Mouse (Mus musculus) lung, postnatal 0 days (tissue): ENCODE results near the gene Ikzf4. TPM values are rescaled to one million over a fixed set of nuclear protein-coding genes. Genes with fewer than 3 reads are reported as not detected.
"Not testable (repeated sequence)": the region's sequence is repeated elsewhere in the genome, so short reads cannot be mapped to it uniquely, and the experiment has no call there.

Source experiments
- ATAC-seq: fragments of 200-750 bp; cut with Nextera tagmentation; 2 replicates; pipeline ENCODE4 v1.8.0; 2017; ENCODE audit warnings: moderate library complexity
- DNase-seq: peaks from one replicate; pipeline ENCODE4 v3.0.0-alpha.2; 2016; ENCODE audit warnings: low spot score
- H3K27ac ChIP-seq: fragments of 300-500 bp; sonication (generic); 2 replicates; pipeline ENCODE4 v1.5.1; 2014; ENCODE audit warnings: antibody characterized with exemption, mild to moderate bottlenecking, low read length, mixed read lengths
- H3K27me3 ChIP-seq: fragments of 300-500 bp; sonication (generic); replicated peaks from 2 replicates; pipeline ENCODE4 v1.6.1; 2014; ENCODE audit warnings: low read length, mixed read lengths; ENCODE audit not compliant: insufficient read depth
- H3K36me3 ChIP-seq: fragments of 300-500 bp; sonication (generic); 2 replicates; pipeline ENCODE4 v1.6.1; 2014; ENCODE audit warnings: low read length, mixed read lengths; ENCODE audit not compliant: insufficient read depth
- H3K4me1 ChIP-seq: fragments of 300-500 bp; sonication (generic); 2 replicates; pipeline ENCODE4 v1.6.1; 2014; ENCODE audit warnings: antibody characterized with exemption, low read depth, low read length, mixed read lengths; ENCODE audit not compliant: insufficient read depth
- H3K4me2 ChIP-seq: fragments of 300-500 bp; sonication (generic); replicated peaks from 2 replicates; pipeline ENCODE4 v1.6.1; 2014; ENCODE audit warnings: low read depth, mild to moderate bottlenecking, low read length, moderate library complexity, mixed read lengths
- H3K4me3 ChIP-seq: fragments of 300-500 bp; sonication (generic); 2 replicates; pipeline ENCODE4 v1.5.1; 2014; ENCODE audit warnings: low read depth, low read length
- H3K9ac ChIP-seq: fragments of 300-500 bp; sonication (generic); replicated peaks from 2 replicates; pipeline ENCODE4 v1.6.1; 2014; ENCODE audit warnings: low read depth, mild to moderate bottlenecking
- H3K9me3 ChIP-seq: fragments of 300-500 bp; sonication (generic); 2 replicates; pipeline ENCODE4 v1.6.1; 2016; ENCODE audit warnings: low read length, mixed read lengths
- CTCF ChIP-seq: IDR thresholded peaks from 2 replicates; pipeline ENCODE4 v1.5.1; 2016; ENCODE audit warnings: antibody characterized with exemption, mild to moderate bottlenecking
- EP300 ChIP-seq: IDR thresholded peaks from 2 replicates; pipeline ENCODE4 v1.6.1; 2016; ENCODE audit warnings: antibody characterized with exemption, mild to moderate bottlenecking, control low read depth
- WGBS: fragments of 180-500 bp; shearing (Covaris S2); extraction: QIAGEN DNeasy Blood & Tissue Kit; methylation state at CpG from one replicate; pipeline ENCODE4 v1.1.7; 2014; 5-methylcytosine and 5-hydroxymethylcytosine counted together
- polyA plus RNA-seq: library from polyadenylated mRNA; unstranded; fragments of >200 nt; fragmentation: Nextera tagmentation; extraction: Ambion mirVana; gene quantifications from 2 replicates; pipeline ENCODE4 v1.2.1, GENCODE M21; 2015

Gene Ikzf4
- polyA plus RNA-seq, 1 experiment from 2014 or later: 1.3 TPM

DNA sequence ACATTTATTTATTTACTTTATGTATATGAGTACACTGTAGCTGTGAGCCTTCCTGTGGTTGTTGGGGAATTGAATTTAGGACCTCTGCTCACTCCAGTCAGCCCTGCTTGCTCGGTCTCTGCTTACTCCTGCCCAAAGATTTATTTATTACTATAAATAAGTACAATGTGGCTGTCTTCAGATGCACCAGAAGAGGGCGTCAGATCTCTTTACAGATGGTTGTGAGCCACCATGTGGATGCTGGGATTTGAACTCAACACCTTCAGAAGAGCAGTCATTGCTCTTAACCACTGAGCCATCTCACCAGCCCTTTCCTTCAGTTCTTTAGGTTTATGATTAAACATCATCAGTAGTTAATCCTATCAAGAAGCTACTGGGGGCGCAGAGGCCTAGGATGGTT lies 30.9 kb downstream of the Ikzf4 start:
- Histone ChIP-seq H3K36me3 (no peaks in the 10 kb centered on the region), H3K9ac (no peak overlapping the region), H3K27me3 (no peaks in the 10 kb centered on the region), H3K27ac (no peak overlapping the region), H3K4me1 (no peaks in the 10 kb centered on the region), H3K9me3 (no peaks in the 10 kb centered on the region), H3K4me2 (no peak overlapping the region), H3K4me3 (no peak overlapping the region)
- no peak for ATAC-seq
- no peak for DNase-seq
- TF ChIP-seq CTCF (peak; percentile 41), EP300 (no peak)
- 46% methylated on average over 3 of the region's 3 CpGs for WGBS

DNA sequence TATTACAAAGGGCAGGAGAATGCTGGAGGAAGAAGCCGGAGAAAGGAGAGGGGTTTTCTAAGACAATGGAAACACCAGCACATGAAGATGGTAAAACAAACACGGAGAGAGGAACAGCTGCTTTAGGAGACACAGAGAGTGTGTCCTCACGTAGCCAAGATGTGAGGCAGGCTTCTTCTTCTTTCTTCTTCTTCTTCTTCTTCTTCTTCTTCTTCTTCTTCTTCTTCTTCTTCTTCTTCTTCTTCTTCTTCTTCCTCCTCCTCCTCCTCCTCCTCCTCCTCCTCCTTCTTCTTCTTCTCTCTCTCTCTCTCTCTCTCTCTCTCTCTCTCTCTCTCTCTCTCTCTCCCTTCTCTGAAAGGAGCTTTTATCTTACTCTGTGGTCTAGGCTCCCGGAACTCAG lies 32.0 kb downstream of the Ikzf4 start:
- not testable (repeated sequence) for H3K36me3 ChIP-seq, H3K9me3 ChIP-seq, H3K4me1 ChIP-seq, H3K27ac ChIP-seq, DNase-seq, H3K27me3 ChIP-seq, H3K4me2 ChIP-seq, H3K9ac ChIP-seq, H3K4me3 ChIP-seq, ATAC-seq
- 52% methylated on average over 4 of the region's 4 CpGs for WGBS

DNA sequence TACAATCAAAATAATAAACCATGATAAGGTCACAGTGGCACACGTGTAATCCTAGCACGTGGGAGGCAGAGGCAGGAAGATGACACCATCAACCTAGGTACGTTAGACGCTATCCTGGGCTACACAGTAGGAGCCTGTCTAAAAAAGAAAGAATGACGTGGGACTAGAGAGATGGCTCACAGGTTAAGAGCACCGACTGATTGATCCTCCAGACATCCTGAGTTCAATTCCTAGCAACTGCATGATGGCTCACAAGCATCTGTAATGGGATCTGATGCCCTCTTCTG lies 32.7 kb downstream of the Ikzf4 start:
- ATAC-seq: no peak
- WGBS: 33% methylated on average over 6 of the region's 6 CpGs
- H3K27ac ChIP-seq: no peak overlapping the region

DNA sequence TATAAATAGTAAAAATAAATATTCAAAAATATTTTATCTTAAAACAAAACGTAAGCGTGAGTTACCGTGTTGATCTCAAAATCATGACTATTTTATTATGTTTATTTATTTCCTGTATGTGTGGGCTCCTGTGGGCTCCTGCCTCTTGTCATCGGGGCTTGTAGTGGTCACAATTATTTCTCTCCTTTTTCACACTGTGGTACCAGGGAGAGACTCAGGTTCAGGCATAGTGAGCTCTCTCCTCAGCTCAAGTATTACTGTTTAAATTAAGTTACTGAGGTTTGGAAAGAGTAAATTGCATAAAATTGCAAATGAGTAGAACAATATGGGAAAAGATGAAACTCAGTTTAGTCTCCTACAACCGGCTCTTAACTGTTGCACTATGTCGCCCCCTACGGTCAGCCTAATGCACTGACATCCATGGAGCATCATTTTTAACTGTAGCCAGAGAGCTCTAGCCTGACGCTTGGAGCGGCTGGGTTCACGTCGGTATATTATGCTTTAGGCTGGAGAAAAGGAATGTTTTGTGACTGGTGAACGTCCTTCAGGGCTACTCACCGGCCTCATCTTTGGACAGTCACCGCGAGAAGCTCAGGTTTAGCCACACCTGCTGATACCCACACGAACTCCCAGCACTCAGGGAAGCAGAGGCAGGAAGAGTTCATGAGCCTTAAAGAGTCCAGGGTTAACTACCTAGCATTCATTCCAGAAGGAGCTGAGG lies 33.2 kb downstream of the Ikzf4 start:
- DNase-seq (peak; percentile 89), ATAC-seq (peak; percentile 72)
- Histone ChIP-seq H3K4me2 (no peak overlapping the region), H3K27me3 (no peaks in the 10 kb centered on the region), H3K27ac (no peak overlapping the region), H3K9me3 (no peaks in the 10 kb centered on the region), H3K4me3 (no peak overlapping the region), H3K9ac (no peak overlapping the region), H3K36me3 (no peaks in the 10 kb centered on the region), H3K4me1 (no peaks in the 10 kb centered on the region)
- WGBS: 14% methylated on average over 16 of the region's 16 CpGs
- TF ChIP-seq CTCF (peak; percentile 90), EP300 (no peak)

More for the DNA sequence above, 32.7 kb downstream of the Ikzf4 start:
- Histone ChIP-seq H3K4me2 (no peak overlapping the region), H3K36me3 (no peaks in the 10 kb centered on the region), H3K9ac (no peak overlapping the region), H3K27me3 (no peaks in the 10 kb centered on the region), H3K9me3 (no peaks in the 10 kb centered on the region), H3K4me3 (no peak overlapping the region), H3K4me1 (no peaks in the 10 kb centered on the region)
- no peak for DNase-seq
- TF ChIP-seq EP300: no peak
- TF ChIP-seq CTCF: no peak

DNA sequence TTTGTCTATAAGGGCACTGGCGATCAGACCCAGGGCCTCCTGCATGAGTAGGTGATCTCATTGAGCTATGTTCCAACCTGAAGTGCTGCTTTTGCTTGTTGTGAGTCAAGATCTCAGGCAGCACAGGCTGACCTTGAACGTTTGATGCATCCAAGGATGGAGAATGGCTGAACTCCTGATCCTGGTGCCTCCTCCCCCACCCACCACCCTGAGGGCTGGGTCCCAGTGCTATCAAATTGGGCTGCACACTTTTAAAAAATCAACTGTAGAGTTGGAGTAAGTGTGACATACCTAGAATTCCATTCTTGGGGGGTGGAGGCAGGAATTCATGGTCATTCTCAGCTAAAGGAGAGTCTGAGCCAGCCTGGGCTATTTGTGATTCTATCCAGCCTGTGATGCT lies 39.3 kb downstream of the Ikzf4 start:
- DNase-seq (no peak), ATAC-seq (no peak)
- H3K27ac ChIP-seq: no peak overlapping the region
- no peak overlapping the region for H3K4me3 ChIP-seq
- H3K36me3 ChIP-seq: no peaks in the 10 kb centered on the region
- no peaks in the 10 kb centered on the region for H3K27me3 ChIP-seq
- no peaks in the 10 kb centered on the region for H3K9me3 ChIP-seq
- 21% methylated on average over 2 of the region's 2 CpGs for WGBS
- TF ChIP-seq CTCF: no peak
- TF ChIP-seq EP300: no peak
- H3K9ac ChIP-seq: no peak overlapping the region
- H3K4me2 ChIP-seq: no peak overlapping the region
- H3K4me1 ChIP-seq: no peaks in the 10 kb centered on the region

DNA sequence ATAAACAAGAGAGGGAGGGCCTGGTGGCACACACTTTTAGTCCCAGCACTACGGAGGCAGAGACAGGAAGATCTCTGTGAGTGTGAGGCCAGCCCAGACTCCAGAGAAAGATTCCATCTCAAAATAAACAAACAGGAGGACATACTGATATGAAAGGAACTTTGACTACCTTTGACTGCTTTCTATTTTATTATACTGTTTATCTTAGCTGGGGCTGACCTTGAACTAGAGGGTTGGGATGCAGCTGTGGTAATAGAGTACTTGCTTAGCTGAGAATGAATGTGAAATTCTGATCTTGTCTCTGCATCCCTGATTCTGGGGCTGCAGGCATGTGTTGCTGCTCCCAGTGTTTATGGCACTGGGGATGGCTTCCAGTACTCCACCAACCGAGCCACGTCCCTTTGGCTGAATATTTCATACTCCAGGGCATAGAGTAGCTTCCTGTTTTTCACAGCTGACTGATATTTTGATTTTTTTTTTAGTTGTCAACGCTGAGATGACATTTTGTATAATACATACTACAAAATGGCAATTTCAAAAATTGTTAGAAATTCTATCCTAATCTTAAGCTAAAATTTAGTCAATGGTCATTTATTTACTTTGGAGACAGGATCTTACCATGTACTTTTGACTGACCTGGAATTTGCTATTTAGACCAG lies 43.2 kb downstream of the Ikzf4 start:
- Histone ChIP-seq H3K9me3 (no peaks in the 10 kb centered on the region), H3K36me3 (no peaks in the 10 kb centered on the region), H3K27ac (no peak overlapping the region), H3K9ac (no peak overlapping the region), H3K27me3 (no peaks in the 10 kb centered on the region), H3K4me2 (no peak overlapping the region), H3K4me3 (no peak overlapping the region), H3K4me1 (no peaks in the 10 kb centered on the region)
- ATAC-seq: no peak
- WGBS: 67% methylated on average over 4 of the region's 4 CpGs
- no peak for DNase-seq
- TF ChIP-seq EP300 (no peak), CTCF (no peak)
